Mouse (Mus musculus) hindbrain, embryonic 13.5 days (tissue): ENCODE data around the gene Itga2. TPM values are rescaled to one million over a fixed set of nuclear protein-coding genes. Genes with fewer than 3 reads are reported as not detected.

Experiments used
- ATAC-seq: fragments of 200-750 bp; cut with Nextera tagmentation; 2 replicates; pipeline ENCODE4 v1.8.0; 2017; ENCODE audit warnings: moderate TSS enrichment; ENCODE audit not compliant: low FRiP score
- H3K27ac ChIP-seq: fragments of 300-500 bp; sonication (generic); 2 replicates; pipeline ENCODE4 v1.5.1; 2015; ENCODE audit warnings: inconsistent platforms, mild to moderate bottlenecking, moderate library complexity
- H3K27me3 ChIP-seq: fragments of 300-500 bp; sonication (generic); 2 replicates; pipeline ENCODE4 v1.6.1; 2015; ENCODE audit warnings: mild to moderate bottlenecking, inconsistent platforms
- H3K36me3 ChIP-seq: fragments of 300-500 bp; sonication (generic); 2 replicates; pipeline ENCODE4 v1.6.1; 2015; ENCODE audit warnings: mild to moderate bottlenecking, inconsistent platforms
- H3K4me1 ChIP-seq: fragments of 300-500 bp; sonication (generic); replicated peaks from 2 replicates; pipeline ENCODE4 v1.6.1; 2015; ENCODE audit warnings: inconsistent platforms
- H3K4me2 ChIP-seq: fragments of 300-500 bp; sonication (generic); 2 replicates; pipeline ENCODE4 v1.6.1; 2015; ENCODE audit warnings: inconsistent platforms, mild to moderate bottlenecking, moderate library complexity
- H3K4me3 ChIP-seq: fragments of 300-500 bp; sonication (generic); 2 replicates; pipeline ENCODE4 v1.5.1; 2015; ENCODE audit warnings: mild to moderate bottlenecking, inconsistent platforms
- H3K9ac ChIP-seq: fragments of 300-500 bp; sonication (generic); 2 replicates; pipeline ENCODE4 v1.6.1; 2015; ENCODE audit warnings: mild to moderate bottlenecking, inconsistent platforms
- H3K9me3 ChIP-seq: fragments of 300-500 bp; sonication (generic); 2 replicates; pipeline ENCODE4 v1.6.1; 2016; ENCODE audit warnings: inconsistent platforms
- WGBS: fragments of 180-500 bp; shearing (Covaris S2); methylation state at CpG from one replicate; pipeline ENCODE4 v1.1.7; 2015; 5-methylcytosine and 5-hydroxymethylcytosine counted together
- polyA plus RNA-seq: library from polyadenylated mRNA; unstranded; fragments of >200 nt; fragmentation: Nextera tagmentation; extraction: Ambion mirVana; gene quantifications from 2 replicates; pipeline ENCODE4 v1.2.1, GENCODE M21; 2015

Gene Itga2
- polyA plus RNA-seq, 1 experiment from 2014 or later = 1.9 TPM

DNA sequence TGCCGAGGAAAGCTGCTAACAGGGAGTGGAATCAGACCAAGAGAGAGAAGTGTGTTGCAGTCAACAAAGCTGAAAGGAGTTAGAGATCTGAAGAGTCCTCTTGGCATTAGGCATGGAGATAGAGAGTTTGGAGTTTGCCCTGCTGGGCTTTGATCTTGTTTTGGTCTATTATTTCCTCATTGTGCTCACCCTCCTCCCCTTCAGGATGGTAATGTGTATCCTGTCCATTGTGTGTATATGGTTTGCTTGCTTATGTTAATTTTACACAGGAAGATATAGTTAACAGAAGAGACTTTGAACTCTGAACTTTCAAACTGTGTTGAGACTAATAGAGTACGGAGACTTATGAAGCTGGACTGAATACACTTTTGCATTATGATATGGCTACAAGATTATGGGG is 128.9 kb downstream of the Itga2 start:
- Histone ChIP-seq H3K4me2 (no peak overlapping the region), H3K4me1 (no peaks in the 10 kb centered on the region), H3K27me3 (no peaks in the 10 kb centered on the region), H3K4me3 (no peak overlapping the region), H3K9me3 (no peaks in the 10 kb centered on the region), H3K9ac (no peak overlapping the region), H3K27ac (no peak overlapping the region), H3K36me3 (no peaks in the 10 kb centered on the region)
- ATAC-seq = no peak
- 82% methylated on average over 2 of the region's 2 CpGs for whole genome bisulfite sequencing

DNA sequence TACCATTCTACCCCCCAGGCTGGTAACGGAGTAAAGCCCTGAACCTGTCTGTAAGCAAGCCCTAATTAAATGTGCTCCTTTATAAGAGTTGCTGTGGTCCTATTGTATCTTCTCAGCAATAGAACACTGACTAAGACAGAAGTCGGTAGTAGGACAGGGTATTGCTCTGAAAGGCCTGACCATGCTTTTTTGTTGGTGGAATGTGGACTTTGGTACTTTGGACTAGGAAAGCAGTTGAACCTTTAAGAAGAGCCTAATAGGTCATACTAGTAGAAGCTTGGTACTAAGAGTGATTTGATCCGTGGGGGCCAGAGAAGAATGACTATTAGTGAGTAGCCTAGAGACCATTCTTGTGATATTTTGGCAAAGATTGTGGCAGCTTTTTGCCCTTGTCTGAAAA is 130.0 kb downstream of the Itga2 start:
- WGBS = 86% methylated on average over 3 of the region's 3 CpGs
- no peak overlapping the region for H3K4me3 ChIP-seq

DNA sequence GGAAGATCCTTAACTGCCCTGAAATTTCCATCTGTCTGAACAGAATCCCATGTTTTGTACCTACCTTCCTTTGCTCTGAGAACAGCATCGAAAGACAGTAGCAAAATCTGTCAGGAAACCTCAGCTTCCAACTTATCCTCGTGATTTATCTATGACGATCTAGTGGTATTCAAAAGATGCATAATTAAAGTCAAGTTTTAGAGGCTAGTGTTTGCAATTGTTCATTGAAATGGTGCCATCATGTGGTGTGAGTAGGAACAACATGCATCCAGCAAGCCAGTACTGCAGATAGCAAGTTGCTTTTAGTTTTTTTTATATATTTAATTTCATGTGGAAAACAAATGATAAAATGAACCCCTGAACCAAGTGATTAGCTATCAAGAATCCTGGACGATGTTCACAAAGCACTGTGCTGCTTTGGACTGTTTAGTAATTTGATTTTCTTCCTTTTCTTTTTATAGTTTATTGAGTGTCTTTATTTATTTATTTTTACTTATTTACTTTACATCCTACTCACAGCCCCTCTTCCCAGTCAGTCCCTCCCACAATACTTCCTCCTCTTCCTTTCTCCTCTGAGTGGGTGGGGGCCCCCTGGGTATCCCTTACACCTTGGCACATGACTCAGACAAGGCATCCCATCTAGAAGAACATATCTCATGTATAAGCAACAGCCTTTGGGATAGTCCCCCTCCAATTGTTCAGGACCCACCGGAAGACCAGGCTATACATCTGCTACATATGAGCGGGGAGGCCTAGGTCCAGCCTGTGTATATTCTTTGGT is 138.5 kb downstream of the Itga2 start:
- H3K9me3 ChIP-seq = no peaks in the 10 kb centered on the region
- ATAC-seq = peak; percentile 39; the same call in 1 of the 2 replicates
- WGBS = 48% methylated on average over 6 of the region's 6 CpGs
- no peaks in the 10 kb centered on the region for H3K27me3 ChIP-seq
- no peaks in the 10 kb centered on the region for H3K4me1 ChIP-seq
- H3K4me3 ChIP-seq = no peak overlapping the region
- no peaks in the 10 kb centered on the region for H3K36me3 ChIP-seq
- no peak overlapping the region for H3K27ac ChIP-seq
- no peak overlapping the region for H3K9ac ChIP-seq
- H3K4me2 ChIP-seq = no peak overlapping the region

More for the DNA sequence above, 130.0 kb downstream of the Itga2 start:
- no peaks in the 10 kb centered on the region for H3K27me3 ChIP-seq
- H3K9ac ChIP-seq = no peak overlapping the region
- no peaks in the 10 kb centered on the region for H3K4me1 ChIP-seq
- no peaks in the 10 kb centered on the region for H3K36me3 ChIP-seq
- ATAC-seq = no peak
- no peaks in the 10 kb centered on the region for H3K9me3 ChIP-seq
- H3K27ac ChIP-seq = no peak overlapping the region
- H3K4me2 ChIP-seq = no peak overlapping the region

DNA sequence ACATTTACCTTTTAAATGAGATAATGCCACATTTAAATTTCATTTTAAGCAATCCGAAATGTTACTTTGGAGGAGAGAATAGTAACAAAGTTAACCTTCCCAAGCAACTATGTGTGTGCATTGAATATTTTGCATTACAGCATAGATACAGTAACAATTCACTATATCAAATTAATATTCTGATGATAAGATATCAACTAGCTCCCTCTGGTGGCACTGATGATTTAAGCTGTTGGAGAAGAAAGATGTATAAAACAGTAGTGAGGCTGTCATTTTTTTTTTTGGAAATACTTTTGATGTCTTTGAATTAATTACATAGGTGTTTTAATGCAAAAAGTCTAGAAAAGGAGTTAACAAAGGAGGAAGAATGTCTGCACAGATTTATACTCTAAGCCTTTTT is 140.4 kb downstream of the Itga2 start:
- Histone ChIP-seq H3K36me3 (no peaks in the 10 kb centered on the region), H3K27me3 (no peaks in the 10 kb centered on the region), H3K4me3 (no peak overlapping the region), H3K9me3 (no peaks in the 10 kb centered on the region), H3K4me1 (no peaks in the 10 kb centered on the region), H3K9ac (no peak overlapping the region), H3K4me2 (no peak overlapping the region), H3K27ac (no peak overlapping the region)
- WGBS = 79% methylated on average over 1 of the region's 1 CpGs
- no peak for ATAC-seq

Other genes starting within 250 kb of the Itga2 start
- 108 and 115 TPM in 2 replicates for gene Mocs2, start 113.9 kb downstream of the Itga2 start, polyA plus RNA-seq
- 3.9 and 6.8 TPM in 2 replicates for gene Pelo, start 158.1 kb upstream of the Itga2 start, polyA plus RNA-seq
- gene Gm49395, start 169.8 kb upstream of the Itga2 start, polyA plus RNA-seq = 2.4 and 4.7 TPM in 2 replicates
- gene Itga1, start 169.9 kb upstream of the Itga2 start, polyA plus RNA-seq = 6.6 and 7.1 TPM in 2 replicates